Mouse (Mus musculus): ENCODE measurements at regions not wholly inside any gene's neighbourhood (a gene's known extent, or its start where the extent isn't known, plus 50 kb on each side); places are given as distances from the start of the nearest gene placed in this dataset.

DNA sequence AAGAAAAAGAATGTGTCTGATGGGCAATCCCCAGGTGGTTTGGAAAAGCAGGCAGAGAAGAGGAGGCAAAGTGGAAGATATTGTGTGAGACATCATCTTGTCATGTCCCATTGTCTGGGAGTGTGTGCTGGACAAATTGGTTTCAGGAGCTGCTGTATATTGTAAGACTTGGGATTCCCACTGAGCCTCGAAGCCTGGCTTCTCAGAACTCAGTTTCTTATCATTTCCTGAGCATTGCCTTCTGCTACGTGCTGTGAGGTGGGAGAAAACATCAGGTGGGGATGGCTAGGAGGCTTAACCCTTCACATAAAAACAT lies 1216.3 kb downstream of the Agbl1 start:
- Histone ChIP-seq H3K27me3 (replicated peaks) (no peaks in the 10 kb centered on the region), H3K9ac (replicated peaks) (no peak overlapping the region), H3K4me2 (no peak overlapping the region), H3K27ac (replicated peaks) (no peak overlapping the region), H3K4me1 (peaks cover 9% of the 10 kb centered on the region; the same call in 1 of the 2 replicates), H3K4me3 (replicated peaks) (no peak overlapping the region), H3K36me3 (no peaks in the 10 kb centered on the region), H3K9me3 (replicated peaks) (no peaks in the 10 kb centered on the region)
- no peak for ATAC-seq (ENCODE audit: low FRiP score)
- WGBS = 39% methylated on average over 2 of the region's 2 CpGs

DNA sequence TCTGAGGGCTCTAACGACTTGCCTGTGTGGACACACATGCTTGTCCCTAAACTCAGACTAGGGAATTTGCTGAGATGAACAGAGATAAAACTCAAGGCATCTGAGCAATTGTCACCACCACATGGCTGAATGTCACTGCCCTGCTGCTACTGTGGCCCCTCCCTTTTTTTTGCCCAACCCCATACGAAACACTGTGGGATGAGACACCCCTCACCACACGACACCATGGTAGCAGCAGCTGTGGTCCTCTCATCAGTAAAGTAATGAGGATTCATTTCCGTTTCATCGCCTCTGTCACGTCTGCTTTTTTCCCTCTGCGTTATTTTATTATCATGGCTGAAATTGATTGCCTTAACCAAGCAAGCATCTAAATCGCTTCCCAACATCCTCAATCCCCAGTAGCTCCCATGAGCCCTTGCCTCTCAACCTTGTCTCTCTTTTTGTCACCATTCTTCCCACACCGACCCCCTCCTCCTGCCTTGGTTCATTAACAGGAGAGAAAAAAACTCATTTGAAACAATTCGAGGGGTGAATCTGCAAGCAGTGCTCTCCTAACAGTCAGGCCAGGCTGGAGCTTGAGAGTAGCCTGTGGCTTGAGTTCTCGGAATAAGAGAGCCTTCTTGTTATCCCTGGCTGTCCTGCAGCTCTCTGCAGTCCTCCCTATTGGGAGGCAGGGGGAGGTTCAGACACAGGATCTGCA lies 1215.8 kb downstream of the Agbl1 start:
- H3K27me3 ChIP-seq (replicated peaks) = no peaks in the 10 kb centered on the region
- ATAC-seq (ENCODE audit: low FRiP score) = peak; percentile 53; the same call in 1 of the 2 replicates
- H3K4me2 ChIP-seq = peak overlapping the region; percentile 39
- H3K9ac ChIP-seq (replicated peaks) = no peak overlapping the region
- H3K4me1 ChIP-seq = peaks cover 9% of the 10 kb centered on the region; the same call in 1 of the 2 replicates
- H3K9me3 ChIP-seq (replicated peaks) = no peaks in the 10 kb centered on the region
- 23% methylated on average over 11 of the region's 11 CpGs for WGBS
- H3K36me3 ChIP-seq = no peaks in the 10 kb centered on the region
- no peak overlapping the region for H3K27ac ChIP-seq (replicated peaks)
- H3K4me3 ChIP-seq (replicated peaks) = no peak overlapping the region

DNA sequence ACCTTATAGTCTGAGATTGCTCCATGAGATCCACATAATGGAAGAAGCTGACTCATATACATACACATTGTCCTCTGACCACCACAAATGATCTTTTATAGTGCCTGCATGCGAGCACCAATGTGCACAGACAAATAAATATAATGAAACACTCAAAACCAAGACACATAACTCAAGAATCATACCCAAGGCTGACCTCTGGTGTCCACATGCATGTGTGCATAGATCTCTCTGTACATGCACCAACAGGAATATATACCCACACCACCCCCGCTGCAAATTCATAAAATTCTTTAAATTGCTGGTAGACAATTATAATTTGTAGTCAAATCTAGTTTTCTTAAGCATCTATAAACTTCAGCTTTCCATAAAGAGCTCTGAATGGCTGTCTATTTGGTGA lies 1211.9 kb downstream of the Agbl1 start:
- peaks cover 9% of the 10 kb centered on the region; the same call in 1 of the 2 replicates for H3K4me1 ChIP-seq
- no peak overlapping the region for H3K9ac ChIP-seq (replicated peaks)
- WGBS = 55% methylated on average over 2 of the region's 2 CpGs
- no peaks in the 10 kb centered on the region for H3K36me3 ChIP-seq
- no peaks in the 10 kb centered on the region for H3K27me3 ChIP-seq (replicated peaks)
- no peak for ATAC-seq (ENCODE audit: low FRiP score)
- H3K27ac ChIP-seq (replicated peaks) = no peak overlapping the region
- H3K9me3 ChIP-seq (replicated peaks) = no peaks in the 10 kb centered on the region
- no peak overlapping the region for H3K4me3 ChIP-seq (replicated peaks)
- H3K4me2 ChIP-seq = no peak overlapping the region

DNA sequence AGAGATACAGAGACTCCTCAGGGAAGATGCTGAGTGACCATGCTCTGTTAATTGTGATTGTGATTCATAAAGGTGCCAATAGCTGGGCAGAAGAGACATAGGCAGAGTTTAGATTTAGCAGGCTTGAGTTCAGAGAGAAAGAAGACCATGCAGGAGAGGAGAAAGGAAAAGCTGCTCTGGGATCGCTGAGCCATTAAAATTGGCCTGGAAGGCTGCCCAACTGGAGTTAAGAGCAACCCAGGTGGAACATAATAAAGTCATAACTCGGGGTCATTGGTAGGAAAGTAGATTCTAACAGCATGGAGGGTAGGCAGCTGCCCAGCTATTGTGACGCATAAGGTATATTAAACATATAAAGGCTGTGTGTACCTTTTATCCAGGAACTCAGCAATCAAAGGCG lies 1183.9 kb downstream of the Agbl1 start:
- Histone ChIP-seq H3K27me3 (replicated peaks) (no peaks in the 10 kb centered on the region), H3K4me3 (replicated peaks) (no peak overlapping the region), H3K36me3 (no peaks in the 10 kb centered on the region), H3K9me3 (replicated peaks) (no peaks in the 10 kb centered on the region), H3K4me1 (no peaks in the 10 kb centered on the region), H3K9ac (replicated peaks) (no peak overlapping the region), H3K27ac (replicated peaks) (no peak overlapping the region), H3K4me2 (no peak overlapping the region)
- ATAC-seq (ENCODE audit: low FRiP score) = no peak
- 82% methylated on average over 4 of the region's 4 CpGs for WGBS
